Mouse (Mus musculus): ENCODE measurements around the gene Armc12. TPM values are rescaled to one million over a fixed set of nuclear protein-coding genes. Genes with fewer than 3 reads are reported as not detected.

The Armc12 gene
- polyA plus RNA-seq (2014; fragmentation: Nextera tagmentation; extraction: Ambion mirVana): not detected in 2 replicates

DNA sequence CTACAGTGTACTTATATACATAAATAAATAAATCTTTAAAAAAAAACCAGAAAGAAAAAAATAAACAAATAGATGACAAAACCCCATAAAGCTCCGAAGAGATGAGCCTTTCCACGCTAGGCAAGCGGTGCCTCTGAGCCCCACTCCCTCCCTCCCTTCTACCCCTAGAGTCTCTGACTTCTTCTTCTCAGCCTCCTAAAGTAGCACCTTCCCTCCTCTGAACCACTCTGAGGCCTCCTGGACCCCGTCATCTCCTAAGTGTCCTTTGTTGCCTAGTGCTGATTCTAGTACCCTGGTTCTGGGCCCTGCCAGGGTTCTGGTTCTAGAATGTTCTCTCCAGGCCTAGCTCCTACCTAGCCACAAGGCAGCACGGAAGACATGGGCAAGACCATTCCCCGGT, at the start of gene Armc12:
Gene Armc12 (plus strand): TSS at position 301 of the 400 bp plus-strand sequence.
- Histone ChIP-seq H3K4me2 (replicated peaks) (no peak within 1 kb of the TSS), H3K4me1 (replicated peaks; ENCODE audit: control insufficient read depth, insufficient read depth, low read length) (no peaks in the 10 kb centered on the region), H3K9ac (no peak within 1 kb of the TSS), H3K27ac (no peak within 1 kb of the TSS), H3K4me3 (replicated peaks; ENCODE audit: low read length) (no peak within 1 kb of the TSS), H3K9me3 (ENCODE audit: control insufficient read depth, low read length) (no peaks in the 10 kb centered on the region), H3K36me3 (replicated peaks; ENCODE audit: control insufficient read depth, insufficient read depth) (no peaks in the 10 kb centered on the region), H3K27me3 (ENCODE audit: control insufficient read depth, insufficient read depth, low read length) (no peaks in the 10 kb centered on the region)
- no peak for DNase-seq (ENCODE audit: low spot score)
- WGBS: 92% methylated on average over 6 of the region's 6 CpGs
- ATAC-seq (ENCODE audit: low FRiP score): no peak

DNA sequence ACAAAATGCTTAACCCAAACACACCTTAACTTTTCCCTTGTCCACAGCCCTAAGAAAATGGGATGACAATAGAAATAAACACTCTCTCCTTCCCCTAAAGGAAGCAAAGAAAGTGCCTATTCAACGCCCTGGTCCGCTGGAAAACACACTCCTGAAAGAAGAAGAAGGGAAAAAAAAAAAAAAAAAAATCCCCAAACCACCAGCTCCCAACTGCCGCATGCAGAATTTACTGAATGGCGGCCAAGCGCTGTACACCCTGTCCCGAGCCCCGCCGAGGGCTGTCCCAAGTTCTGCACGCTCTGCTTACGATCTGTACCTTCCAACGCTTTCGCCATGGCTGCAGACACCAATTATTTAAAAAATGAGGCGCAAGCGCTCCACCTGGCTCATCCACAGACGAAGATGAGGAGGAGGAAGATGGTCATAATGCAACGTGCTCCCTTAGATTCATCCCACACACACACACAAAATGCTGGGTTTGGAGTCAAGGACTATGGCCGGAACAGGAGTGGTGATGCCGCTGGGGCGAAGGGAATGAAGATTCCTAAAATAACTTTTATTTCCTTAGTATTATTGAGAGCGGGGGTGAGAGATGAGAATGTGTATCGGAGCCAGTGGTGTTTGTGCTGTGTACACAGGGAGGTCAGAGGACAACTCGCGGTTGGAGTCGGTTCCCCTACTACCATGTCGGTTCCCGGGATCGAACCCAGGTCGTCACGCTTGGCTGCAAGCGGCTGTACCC, 45.7 kb upstream of the Armc12 start:
- no peaks in the 10 kb centered on the region for H3K27me3 ChIP-seq (ENCODE audit: control insufficient read depth, insufficient read depth, low read length)
- peak overlapping the region; percentile 90 for H3K4me3 ChIP-seq (replicated peaks; ENCODE audit: low read length)
- no peaks in the 10 kb centered on the region; the same call in 1 of the 2 replicates for H3K4me1 ChIP-seq (replicated peaks; ENCODE audit: control insufficient read depth, insufficient read depth, low read length)
- H3K36me3 ChIP-seq (replicated peaks; ENCODE audit: control insufficient read depth, insufficient read depth): no peaks in the 10 kb centered on the region
- peak overlapping the region; percentile 89 for H3K27ac ChIP-seq
- H3K4me2 ChIP-seq (replicated peaks): peak overlapping the region; percentile 58
- WGBS: 4% methylated on average over 30 of the region's 30 CpGs
- DNase-seq (ENCODE audit: low spot score): peak; percentile 61
- ATAC-seq (ENCODE audit: low FRiP score): 0 out of 2 replicates have a peak, but pooled peaks have one; percentile 9
- H3K9me3 ChIP-seq (ENCODE audit: control insufficient read depth, low read length): no peaks in the 10 kb centered on the region
- peak overlapping the region; percentile 80 for H3K9ac ChIP-seq

DNA sequence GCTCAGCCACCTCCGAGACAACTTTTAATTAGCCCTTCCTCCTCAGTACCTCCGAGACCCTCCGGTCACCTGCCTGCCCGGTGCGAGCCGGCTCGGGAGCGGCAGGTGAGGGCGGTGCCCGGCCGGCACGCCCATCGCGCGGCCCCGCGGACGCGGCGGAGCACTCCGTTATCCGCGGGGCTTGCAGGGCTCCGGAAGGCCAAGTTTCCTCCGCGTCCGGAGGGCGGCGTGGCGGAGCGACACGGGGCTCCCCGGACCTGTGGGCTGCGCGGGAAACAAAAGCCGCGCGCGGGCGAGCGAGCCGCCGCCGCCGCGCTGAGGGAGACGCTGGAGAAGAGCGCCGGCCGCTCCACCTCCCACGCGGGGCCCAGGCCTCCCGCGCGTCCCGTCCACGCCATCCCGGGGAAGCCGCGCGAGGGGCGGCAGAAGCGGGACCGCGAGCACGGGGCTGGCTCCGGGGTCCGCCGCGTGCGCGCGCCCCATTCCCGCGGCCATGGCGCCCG, 45.1 kb upstream of the Armc12 start:
- H3K4me3 ChIP-seq (replicated peaks; ENCODE audit: low read length): peak overlapping the region; percentile 90
- no peaks in the 10 kb centered on the region for H3K27me3 ChIP-seq (ENCODE audit: control insufficient read depth, insufficient read depth, low read length)
- peak overlapping the region; percentile 58 for H3K4me2 ChIP-seq (replicated peaks)
- peak; percentile 64 for ATAC-seq (ENCODE audit: low FRiP score)
- WGBS: under 1% methylated on average over 62 of the region's 77 CpGs
- H3K27ac ChIP-seq: peak overlapping the region; percentile 89
- H3K36me3 ChIP-seq (replicated peaks; ENCODE audit: control insufficient read depth, insufficient read depth): no peaks in the 10 kb centered on the region
- H3K9ac ChIP-seq: peak overlapping the region; percentile 80
- H3K4me1 ChIP-seq (replicated peaks; ENCODE audit: control insufficient read depth, insufficient read depth, low read length): no peaks in the 10 kb centered on the region; the same call in 1 of the 2 replicates
- H3K9me3 ChIP-seq (ENCODE audit: control insufficient read depth, low read length): no peaks in the 10 kb centered on the region
- DNase-seq (ENCODE audit: low spot score): peak; percentile 52

DNA sequence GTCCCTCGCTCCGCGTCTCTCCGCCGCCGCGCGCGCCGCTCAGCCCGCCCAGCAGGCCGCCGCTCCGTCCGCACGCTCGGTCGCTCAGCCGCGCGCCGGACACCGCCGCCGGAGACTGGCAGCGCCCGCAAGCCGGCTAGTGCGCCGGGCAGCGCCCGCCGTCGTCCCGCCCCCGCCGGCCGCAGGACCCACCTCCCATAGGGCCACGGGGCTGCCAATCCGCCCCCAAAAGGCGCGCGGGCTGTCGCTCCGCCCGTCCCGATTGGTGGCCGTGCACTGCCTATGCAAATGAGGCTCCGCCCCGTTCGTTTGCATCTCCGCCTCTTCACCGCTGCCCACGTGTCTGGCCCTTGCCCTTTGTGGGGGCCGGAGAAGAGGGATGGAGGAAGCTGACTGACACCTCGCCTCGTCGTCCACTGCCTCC, 44.6 kb upstream of the Armc12 start:
- Histone ChIP-seq H3K4me1 (replicated peaks; ENCODE audit: control insufficient read depth, insufficient read depth, low read length) (no peaks in the 10 kb centered on the region; the same call in 1 of the 2 replicates), H3K4me3 (replicated peaks; ENCODE audit: low read length) (peak overlapping the region; percentile 90), H3K36me3 (replicated peaks; ENCODE audit: control insufficient read depth, insufficient read depth) (no peaks in the 10 kb centered on the region), H3K27ac (peak overlapping the region; percentile 89), H3K9me3 (ENCODE audit: control insufficient read depth, low read length) (no peaks in the 10 kb centered on the region), H3K4me2 (replicated peaks) (peak overlapping the region; percentile 58), H3K27me3 (ENCODE audit: control insufficient read depth, insufficient read depth, low read length) (no peaks in the 10 kb centered on the region), H3K9ac (peak overlapping the region; percentile 80)
- DNase-seq (ENCODE audit: low spot score) (peak; percentile 96), ATAC-seq (ENCODE audit: low FRiP score) (peak; percentile 99)
- WGBS: under 1% methylated on average over 47 of the region's 58 CpGs

DNA sequence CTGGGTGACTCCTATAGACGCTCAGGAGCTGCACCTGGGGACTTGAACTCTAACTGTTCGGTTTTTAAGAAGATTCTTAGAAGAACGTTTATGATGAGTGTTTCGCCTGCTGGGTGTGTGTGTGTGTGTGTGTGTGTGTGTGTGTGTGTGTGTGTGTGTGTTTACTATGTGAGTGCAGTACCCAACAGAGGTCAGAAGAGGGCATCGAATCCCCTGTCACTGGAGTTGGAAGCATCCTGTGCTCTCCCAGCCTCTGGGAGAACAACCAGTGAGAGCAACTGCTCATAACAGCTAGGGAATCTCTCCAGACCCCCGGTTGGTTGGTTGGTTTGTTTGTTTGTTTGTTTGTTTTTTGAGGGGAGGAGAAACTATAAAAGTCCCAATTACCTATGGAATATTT, 43.9 kb upstream of the Armc12 start:
- Histone ChIP-seq H3K4me3 (replicated peaks; ENCODE audit: low read length) (peak overlapping the region; percentile 90; the same call in 1 of the 2 replicates), H3K9ac (no peak overlapping the region), H3K27me3 (ENCODE audit: control insufficient read depth, insufficient read depth, low read length) (no peaks in the 10 kb centered on the region), H3K36me3 (replicated peaks; ENCODE audit: control insufficient read depth, insufficient read depth) (no peaks in the 10 kb centered on the region), H3K4me2 (replicated peaks) (no peak overlapping the region; the same call in 1 of the 2 replicates), H3K9me3 (ENCODE audit: control insufficient read depth, low read length) (no peaks in the 10 kb centered on the region), H3K4me1 (replicated peaks; ENCODE audit: control insufficient read depth, insufficient read depth, low read length) (peaks cover 4% of the 10 kb centered on the region; the same call in 1 of the 2 replicates), H3K27ac (no peak overlapping the region)
- ATAC-seq (ENCODE audit: low FRiP score) (no peak), DNase-seq (ENCODE audit: low spot score) (no peak)
- 87% methylated on average over 6 of the region's 6 CpGs for WGBS

DNA sequence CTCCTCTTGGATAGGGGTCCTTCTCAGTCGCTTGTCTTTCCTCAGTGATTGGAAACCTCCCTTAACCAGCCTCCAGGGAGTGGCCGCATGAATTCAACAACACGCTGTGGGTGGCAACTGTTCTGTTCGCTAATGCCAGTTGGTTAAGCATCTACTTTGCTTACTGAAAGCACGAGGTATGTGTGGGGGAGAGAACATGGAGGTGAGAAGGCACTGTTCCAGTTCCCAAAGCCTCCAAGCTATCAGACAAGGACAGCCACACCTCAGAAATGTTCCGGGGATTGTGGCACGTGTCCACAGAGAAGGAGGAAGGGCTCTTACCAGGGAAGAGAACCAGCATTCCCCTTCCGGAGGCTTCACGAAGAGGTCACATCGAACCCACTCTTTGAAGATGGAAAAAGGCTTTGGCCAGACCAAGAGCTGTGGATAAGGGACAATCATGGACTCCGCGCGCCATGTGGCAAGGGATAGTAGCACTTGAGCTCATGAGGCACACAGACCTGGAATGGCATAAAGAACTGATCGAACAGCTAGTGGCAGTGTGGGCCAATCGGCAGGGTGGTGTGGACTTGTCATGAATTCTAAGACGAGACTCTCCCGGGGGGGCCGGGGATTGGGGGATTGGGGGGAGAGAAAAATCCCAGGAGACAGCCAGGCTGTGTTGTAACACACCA, 42.9 kb upstream of the Armc12 start:
- peaks cover 4% of the 10 kb centered on the region; the same call in 1 of the 2 replicates for H3K4me1 ChIP-seq (replicated peaks; ENCODE audit: control insufficient read depth, insufficient read depth, low read length)
- no peaks in the 10 kb centered on the region for H3K9me3 ChIP-seq (ENCODE audit: control insufficient read depth, low read length)
- no peaks in the 10 kb centered on the region for H3K27me3 ChIP-seq (ENCODE audit: control insufficient read depth, insufficient read depth, low read length)
- no peak for ATAC-seq (ENCODE audit: low FRiP score)
- no peak overlapping the region for H3K27ac ChIP-seq
- no peak for DNase-seq (ENCODE audit: low spot score)
- H3K4me2 ChIP-seq (replicated peaks): no peak overlapping the region
- H3K9ac ChIP-seq: no peak overlapping the region
- H3K4me3 ChIP-seq (replicated peaks; ENCODE audit: low read length): no peak overlapping the region
- 89% methylated on average over 18 of the region's 18 CpGs for WGBS
- no peaks in the 10 kb centered on the region for H3K36me3 ChIP-seq (replicated peaks; ENCODE audit: control insufficient read depth, insufficient read depth)

DNA sequence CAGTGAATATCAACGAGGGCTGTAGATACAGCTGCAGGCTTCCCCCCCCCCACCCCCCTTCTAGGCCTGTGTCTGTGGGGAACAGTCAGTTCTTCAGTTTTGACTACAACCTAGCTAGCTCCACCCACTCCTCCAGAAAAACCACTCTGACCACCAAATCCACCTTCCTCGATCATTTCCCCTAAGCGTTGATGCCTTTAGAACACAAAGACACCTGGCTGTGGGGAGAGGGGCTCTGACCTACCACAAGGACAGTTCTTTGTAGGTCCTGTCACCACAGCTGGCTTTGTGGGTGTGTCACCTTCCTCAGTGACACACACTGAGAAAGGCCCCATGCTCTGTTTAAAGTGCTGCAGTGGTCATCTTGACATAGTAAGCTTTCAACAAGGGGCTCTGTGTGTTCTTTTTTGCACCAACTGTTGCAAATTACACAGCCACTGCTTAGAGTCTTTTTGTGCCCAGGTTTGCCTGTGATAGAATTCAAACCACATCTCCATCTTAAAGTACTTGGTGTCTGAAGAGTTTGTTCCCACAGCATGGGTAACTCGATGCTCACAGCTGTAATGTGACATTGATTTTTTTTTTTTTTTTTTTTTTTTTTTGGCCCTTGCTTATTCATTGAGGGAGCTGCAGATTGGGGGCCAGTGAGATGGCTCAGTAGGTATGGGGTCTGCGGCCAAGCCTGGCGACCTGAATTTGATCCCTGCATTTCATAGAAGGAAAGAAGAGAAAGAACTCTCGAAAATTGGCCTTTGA, 42.2 kb upstream of the Armc12 start:
- H3K4me2 ChIP-seq (replicated peaks): no peak overlapping the region
- peaks cover 4% of the 10 kb centered on the region; the same call in 1 of the 2 replicates for H3K4me1 ChIP-seq (replicated peaks; ENCODE audit: control insufficient read depth, insufficient read depth, low read length)
- ATAC-seq (ENCODE audit: low FRiP score) (no peak), DNase-seq (ENCODE audit: low spot score) (no peak)
- no peak overlapping the region for H3K9ac ChIP-seq
- no peak overlapping the region for H3K27ac ChIP-seq
- H3K4me3 ChIP-seq (replicated peaks; ENCODE audit: low read length): no peak overlapping the region
- H3K27me3 ChIP-seq (ENCODE audit: control insufficient read depth, insufficient read depth, low read length): no peaks in the 10 kb centered on the region
- no peaks in the 10 kb centered on the region for H3K36me3 ChIP-seq (replicated peaks; ENCODE audit: control insufficient read depth, insufficient read depth)
- 71% methylated on average over 7 of the region's 7 CpGs for WGBS
- H3K9me3 ChIP-seq (ENCODE audit: control insufficient read depth, low read length): no peaks in the 10 kb centered on the region

DNA sequence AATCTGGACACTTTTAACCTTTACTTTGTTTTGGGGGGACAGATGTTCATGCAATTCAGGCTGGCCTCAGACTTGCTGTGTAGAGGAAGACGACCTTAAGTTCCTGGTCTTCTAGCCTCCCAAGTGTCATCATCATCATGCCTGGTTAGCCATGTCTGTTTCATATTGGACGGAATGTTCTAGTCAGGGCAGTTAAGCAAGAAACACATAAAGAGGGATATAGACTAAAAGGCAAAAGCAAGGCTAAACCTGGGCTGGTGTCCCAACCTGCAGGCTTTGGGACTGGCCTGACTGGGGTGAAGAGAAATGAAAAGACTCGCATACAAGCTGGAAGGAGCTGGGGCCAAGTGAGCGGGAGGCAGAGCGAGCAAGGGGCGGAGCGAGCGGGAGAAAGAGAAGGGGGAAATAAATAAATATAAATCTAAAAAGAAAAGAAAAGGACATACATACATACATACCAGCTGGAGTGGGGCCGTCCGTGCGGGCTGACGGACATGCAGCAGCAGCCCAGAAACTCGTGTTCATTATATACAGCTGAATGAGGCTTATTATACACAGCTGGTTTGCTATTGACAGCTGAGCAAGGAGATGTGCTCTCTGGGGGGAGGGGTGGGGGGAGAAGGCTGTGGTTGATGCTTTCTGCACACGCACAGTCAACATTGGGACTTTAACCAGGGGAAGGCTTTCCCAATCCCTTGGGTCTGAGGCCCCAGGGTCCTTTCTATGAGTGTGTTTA, 39.4 kb upstream of the Armc12 start:
- WGBS: 62% methylated on average over 14 of the region's 14 CpGs

More for the DNA sequence above, 39.4 kb upstream of the Armc12 start:
- ATAC-seq (ENCODE audit: low FRiP score): no peak
- H3K4me2 ChIP-seq (replicated peaks): no peak overlapping the region
- 0 out of 2 replicates have a peak, but pooled peaks cover 4% of the 10 kb centered on the region for H3K4me1 ChIP-seq (replicated peaks; ENCODE audit: control insufficient read depth, insufficient read depth, low read length)
- H3K4me3 ChIP-seq (replicated peaks; ENCODE audit: low read length): no peak overlapping the region
- no peaks in the 10 kb centered on the region for H3K9me3 ChIP-seq (ENCODE audit: control insufficient read depth, low read length)
- H3K27ac ChIP-seq: no peak overlapping the region
- H3K36me3 ChIP-seq (replicated peaks; ENCODE audit: control insufficient read depth, insufficient read depth): no peaks in the 10 kb centered on the region
- DNase-seq (ENCODE audit: low spot score): no peak
- H3K9ac ChIP-seq: no peak overlapping the region
- no peaks in the 10 kb centered on the region for H3K27me3 ChIP-seq (ENCODE audit: control insufficient read depth, insufficient read depth, low read length)

Data from hindbrain, embryonic 14.5 days (tissue).